Mouse (Mus musculus): Measurements from ENCODE around the gene Hck. TPM values are rescaled to one million over a fixed set of nuclear protein-coding genes. Genes with fewer than 3 reads are reported as not detected.

Hck gene
- polyA plus RNA-seq, 2 experiments = 8.4 to 11.1 TPM

- H3K9ac ChIP-seq (ENCODE audit: low read depth, low read length, severe bottlenecking) = no peak overlapping the region
- H3K4me2 ChIP-seq (replicated peaks; ENCODE audit: low read depth, low read length, severe bottlenecking) = no peak overlapping the region
- no peak for TF ChIP-seq POLR2A (IDR thresholded peaks at IDR 0.05; ENCODE audit: borderline replicate concordance, extremely low read depth, insufficient read depth, insufficient read length)
- DNase-seq (ENCODE audit: low spot score) (peak; percentile 19), ATAC-seq (ENCODE audit: low FRiP score, low read depth) (peak; percentile 47)
- H3K36me3 ChIP-seq (ENCODE audit: control insufficient read depth, insufficient read depth, low read length) = no peaks in the 10 kb centered on the region
- H3K4me1 ChIP-seq (ENCODE audit: control insufficient read depth, insufficient read depth, low read length) = no peaks in the 10 kb centered on the region
- no peaks in the 10 kb centered on the region for H3K9me3 ChIP-seq (ENCODE audit: control insufficient read depth, low read length)
- no peaks in the 10 kb centered on the region for H3K27me3 ChIP-seq (ENCODE audit: control insufficient read depth, insufficient read depth, low read length)
- H3K27ac ChIP-seq (replicated peaks; ENCODE audit: low read depth, low read length) = no peak overlapping the region
- H3K4me3 ChIP-seq (replicated peaks; ENCODE audit: low read length) = no peak overlapping the region
- WGBS = 22% methylated on average over 9 of the region's 9 CpGs
Measured at GRCm38 (mm10) chr2:153139996-153140613, 31.8 kb downstream of the Hck start.

GRCm38 (mm10) chr2:153142620-153143199, 34.4 kb downstream of the Hck start:
- no peak overlapping the region for H3K4me3 ChIP-seq (replicated peaks; ENCODE audit: low read length)
- WGBS = 28% methylated on average over 10 of the region's 10 CpGs
- no peaks in the 10 kb centered on the region for H3K27me3 ChIP-seq (ENCODE audit: control insufficient read depth, insufficient read depth, low read length)
- DNase-seq (ENCODE audit: low spot score) (peak; percentile 64), ATAC-seq (ENCODE audit: low FRiP score, low read depth) (no peak)
- H3K36me3 ChIP-seq (ENCODE audit: control insufficient read depth, insufficient read depth, low read length) = no peaks in the 10 kb centered on the region
- H3K4me2 ChIP-seq (replicated peaks; ENCODE audit: low read depth, low read length, severe bottlenecking) = no peak overlapping the region
- H3K9ac ChIP-seq (ENCODE audit: low read depth, low read length, severe bottlenecking) = no peak overlapping the region
- no peak overlapping the region for H3K27ac ChIP-seq (replicated peaks; ENCODE audit: low read depth, low read length)
- H3K9me3 ChIP-seq (ENCODE audit: control insufficient read depth, low read length) = no peaks in the 10 kb centered on the region
- H3K4me1 ChIP-seq (ENCODE audit: control insufficient read depth, insufficient read depth, low read length) = no peaks in the 10 kb centered on the region
- TF ChIP-seq POLR2A (IDR thresholded peaks at IDR 0.05; ENCODE audit: borderline replicate concordance, extremely low read depth, insufficient read depth, insufficient read length) = 0 out of 2 replicates have a peak, but pooled peaks have one; percentile 17

GRCm38 (mm10) chr2:153145346-153145745, 37.1 kb downstream of the Hck start:
- 68% methylated on average over 5 of the region's 5 CpGs for WGBS
- TF ChIP-seq POLR2A (IDR thresholded peaks at IDR 0.05; ENCODE audit: borderline replicate concordance, extremely low read depth, insufficient read depth, insufficient read length) = no peak
- Histone ChIP-seq H3K9me3 (ENCODE audit: control insufficient read depth, low read length) (no peaks in the 10 kb centered on the region), H3K9ac (ENCODE audit: low read depth, low read length, severe bottlenecking) (no peak overlapping the region), H3K36me3 (ENCODE audit: control insufficient read depth, insufficient read depth, low read length) (no peaks in the 10 kb centered on the region), H3K4me2 (replicated peaks; ENCODE audit: low read depth, low read length, severe bottlenecking) (no peak overlapping the region), H3K27ac (replicated peaks; ENCODE audit: low read depth, low read length) (no peak overlapping the region), H3K27me3 (ENCODE audit: control insufficient read depth, insufficient read depth, low read length) (no peaks in the 10 kb centered on the region), H3K4me1 (ENCODE audit: control insufficient read depth, insufficient read depth, low read length) (no peaks in the 10 kb centered on the region), H3K4me3 (replicated peaks; ENCODE audit: low read length) (no peak overlapping the region)
- no peak for DNase-seq (ENCODE audit: low spot score)
- ATAC-seq (ENCODE audit: low FRiP score, low read depth) = no peak

- Histone ChIP-seq H3K36me3 (ENCODE audit: control insufficient read depth, insufficient read depth, low read length) (no peaks in the 10 kb centered on the region), H3K4me2 (replicated peaks; ENCODE audit: low read depth, low read length, severe bottlenecking) (no peak overlapping the region), H3K4me1 (ENCODE audit: control insufficient read depth, insufficient read depth, low read length) (no peaks in the 10 kb centered on the region), H3K9me3 (ENCODE audit: control insufficient read depth, low read length) (no peaks in the 10 kb centered on the region), H3K4me3 (replicated peaks; ENCODE audit: low read length) (no peak overlapping the region), H3K27me3 (ENCODE audit: control insufficient read depth, insufficient read depth, low read length) (no peaks in the 10 kb centered on the region), H3K27ac (replicated peaks; ENCODE audit: low read depth, low read length) (no peak overlapping the region), H3K9ac (ENCODE audit: low read depth, low read length, severe bottlenecking) (no peak overlapping the region)
- TF ChIP-seq POLR2A (IDR thresholded peaks at IDR 0.05; ENCODE audit: borderline replicate concordance, extremely low read depth, insufficient read depth, insufficient read length) = no peak
- WGBS = 72% methylated on average over 3 of the region's 3 CpGs
- DNase-seq (ENCODE audit: low spot score) (no peak), ATAC-seq (ENCODE audit: low FRiP score, low read depth) (no peak)
Measured at GRCm38 (mm10) chr2:153147236-153147635, 39.0 kb downstream of the Hck start.

- Histone ChIP-seq H3K4me3 (replicated peaks; ENCODE audit: low read length) (no peak overlapping the region), H3K27me3 (ENCODE audit: control insufficient read depth, insufficient read depth, low read length) (no peaks in the 10 kb centered on the region), H3K9me3 (ENCODE audit: control insufficient read depth, low read length) (no peaks in the 10 kb centered on the region), H3K27ac (replicated peaks; ENCODE audit: low read depth, low read length) (no peak overlapping the region), H3K9ac (ENCODE audit: low read depth, low read length, severe bottlenecking) (no peak overlapping the region), H3K36me3 (ENCODE audit: control insufficient read depth, insufficient read depth, low read length) (no peaks in the 10 kb centered on the region), H3K4me1 (ENCODE audit: control insufficient read depth, insufficient read depth, low read length) (no peaks in the 10 kb centered on the region), H3K4me2 (replicated peaks; ENCODE audit: low read depth, low read length, severe bottlenecking) (no peak overlapping the region)
- no peak for ATAC-seq (ENCODE audit: low FRiP score, low read depth)
- DNase-seq (ENCODE audit: low spot score) = peak; percentile 54
- 14% methylated on average over 3 of the region's 3 CpGs for WGBS
- no peak for TF ChIP-seq POLR2A (IDR thresholded peaks at IDR 0.05; ENCODE audit: borderline replicate concordance, extremely low read depth, insufficient read depth, insufficient read length)
Measured at GRCm38 (mm10) chr2:153147715-153148114, 39.4 kb downstream of the Hck start.

Data from limb, embryonic 14.5 days (tissue).